Mouse (Mus musculus): ENCODE results near the gene Abtb1. TPM values are rescaled to one million over a fixed set of nuclear protein-coding genes. Genes with fewer than 3 reads are reported as not detected.

Abtb1 gene
- polyA plus RNA-seq, 1 experiment from 2014 or later = 23.9 TPM

GRCm38 (mm10) chr6:88835047-88835446, 6.7 kb downstream of the Abtb1 start:
- Histone ChIP-seq H3K27me3 (replicated peaks; ENCODE audit: control insufficient read depth, insufficient read depth, low read length) (no peaks in the 10 kb centered on the region), H3K4me1 (replicated peaks; ENCODE audit: control insufficient read depth, insufficient read depth, low read length) (no peaks in the 10 kb centered on the region), H3K4me3 (ENCODE audit: low read depth, low read length) (no peak overlapping the region), H3K27ac (ENCODE audit: low read depth, low read length) (no peak overlapping the region), H3K9ac (ENCODE audit: low read depth, low read length) (no peak overlapping the region), H3K36me3 (ENCODE audit: control insufficient read depth, insufficient read depth) (peaks cover 45% of the 10 kb centered on the region), H3K4me2 (replicated peaks; ENCODE audit: low read depth) (no peak overlapping the region), H3K9me3 (ENCODE audit: control insufficient read depth) (no peaks in the 10 kb centered on the region)
- WGBS = 84% methylated on average over 5 of the region's 5 CpGs
- no peak for ATAC-seq
- TF ChIP-seq CTCF (IDR thresholded peaks at IDR 0.05; ENCODE audit: low read depth) = no peak

DNA sequence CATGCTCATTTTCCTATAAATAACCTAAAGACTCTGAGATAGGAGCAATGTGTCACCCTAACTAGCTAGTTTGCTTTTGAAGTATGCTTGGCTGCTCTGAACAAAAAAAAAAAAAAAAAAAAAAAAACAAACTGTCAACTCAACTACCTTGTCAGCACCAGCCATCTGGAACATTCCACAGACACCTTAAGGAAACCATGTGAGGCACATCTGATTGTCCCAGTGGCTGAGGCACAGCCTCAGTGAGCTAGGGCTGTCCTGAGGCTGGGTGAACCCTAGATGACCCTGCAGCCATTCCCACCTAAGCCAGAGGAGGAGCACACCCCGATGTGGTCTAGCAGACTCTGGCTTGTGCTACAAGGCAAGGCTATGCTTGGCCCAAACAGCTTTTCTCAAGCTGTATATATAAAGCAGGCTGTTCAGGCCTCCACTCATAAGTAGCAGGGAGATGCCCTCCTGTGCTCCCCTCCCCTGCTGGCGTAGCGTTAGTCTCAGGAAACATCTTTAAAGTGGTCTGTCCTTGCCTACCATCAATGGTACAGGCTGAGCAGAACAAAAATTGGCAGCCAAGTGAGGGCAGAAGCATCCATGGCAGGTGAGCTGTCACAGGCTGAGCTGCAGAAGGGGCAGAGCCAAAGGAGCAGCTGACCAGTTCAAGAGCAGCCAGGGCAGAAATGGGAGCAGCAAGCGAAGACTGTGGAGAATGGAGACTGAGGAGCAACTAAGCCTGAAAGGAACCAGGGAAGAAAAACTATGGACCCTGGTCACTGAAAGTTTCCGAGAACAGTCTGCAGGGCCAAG, 8.2 kb downstream of the Abtb1 start:
- Histone ChIP-seq H3K4me1 (replicated peaks; ENCODE audit: control insufficient read depth, insufficient read depth, low read length) (no peaks in the 10 kb centered on the region), H3K9ac (ENCODE audit: low read depth, low read length) (no peak overlapping the region), H3K9me3 (ENCODE audit: control insufficient read depth) (no peaks in the 10 kb centered on the region), H3K4me3 (ENCODE audit: low read depth, low read length) (no peak overlapping the region), H3K4me2 (replicated peaks; ENCODE audit: low read depth) (no peak overlapping the region), H3K36me3 (ENCODE audit: control insufficient read depth, insufficient read depth) (peaks cover 33% of the 10 kb centered on the region), H3K27me3 (replicated peaks; ENCODE audit: control insufficient read depth, insufficient read depth, low read length) (no peaks in the 10 kb centered on the region), H3K27ac (ENCODE audit: low read depth, low read length) (no peak overlapping the region)
- no peak for TF ChIP-seq CTCF (IDR thresholded peaks at IDR 0.05; ENCODE audit: low read depth)
- ATAC-seq = no peak
- 73% methylated on average over 5 of the region's 5 CpGs for WGBS

DNA sequence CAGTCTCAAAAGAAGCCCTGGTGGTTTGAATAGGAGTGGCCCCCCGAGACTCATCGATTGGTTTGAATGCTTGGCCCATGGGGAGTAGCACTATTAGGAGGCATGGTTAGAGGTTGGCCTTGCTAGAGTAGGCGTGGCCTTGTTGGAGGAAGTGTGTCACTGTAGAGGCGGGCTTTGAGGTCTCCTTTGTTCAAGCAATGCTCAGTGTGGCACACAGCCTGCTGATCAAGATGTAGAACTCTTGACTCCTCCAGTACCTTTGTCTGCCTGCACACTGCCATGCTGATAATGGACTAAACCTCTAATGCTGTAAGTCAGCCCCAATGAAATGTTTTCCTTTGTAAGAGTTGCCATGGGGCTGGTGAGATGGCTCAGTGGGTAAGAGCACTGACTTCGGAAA, 9.1 kb downstream of the Abtb1 start:
- H3K9me3 ChIP-seq (ENCODE audit: control insufficient read depth) = no peaks in the 10 kb centered on the region
- peaks cover 24% of the 10 kb centered on the region for H3K36me3 ChIP-seq (ENCODE audit: control insufficient read depth, insufficient read depth)
- H3K27ac ChIP-seq (ENCODE audit: low read depth, low read length) = no peak overlapping the region
- H3K9ac ChIP-seq (ENCODE audit: low read depth, low read length) = no peak overlapping the region
- no peaks in the 10 kb centered on the region for H3K4me1 ChIP-seq (replicated peaks; ENCODE audit: control insufficient read depth, insufficient read depth, low read length)
- TF ChIP-seq CTCF (IDR thresholded peaks at IDR 0.05; ENCODE audit: low read depth) = no peak
- WGBS = 79% methylated on average over 5 of the region's 5 CpGs
- no peak for ATAC-seq
- H3K4me2 ChIP-seq (replicated peaks; ENCODE audit: low read depth) = no peak overlapping the region
- H3K4me3 ChIP-seq (ENCODE audit: low read depth, low read length) = no peak overlapping the region
- no peaks in the 10 kb centered on the region for H3K27me3 ChIP-seq (replicated peaks; ENCODE audit: control insufficient read depth, insufficient read depth, low read length)

- TF ChIP-seq CTCF (IDR thresholded peaks at IDR 0.05; ENCODE audit: low read depth) = peak; percentile 94
- peaks cover 16% of the 10 kb centered on the region; the same call in 1 of the 2 replicates for H3K36me3 ChIP-seq (ENCODE audit: control insufficient read depth, insufficient read depth)
- H3K4me2 ChIP-seq (replicated peaks; ENCODE audit: low read depth) = no peak overlapping the region
Measured at GRCm38 (mm10) chr6:88831456-88831855, 10.3 kb downstream of the Abtb1 start.

GRCm38 (mm10) chr6:88830112-88830702, 11.6 kb downstream of the Abtb1 start:
- no peaks in the 10 kb centered on the region for H3K9me3 ChIP-seq (ENCODE audit: control insufficient read depth)
- TF ChIP-seq CTCF (IDR thresholded peaks at IDR 0.05; ENCODE audit: low read depth) = no peak
- H3K4me1 ChIP-seq (replicated peaks; ENCODE audit: control insufficient read depth, insufficient read depth, low read length) = no peaks in the 10 kb centered on the region
- 0 out of 2 replicates have a peak, but pooled peaks cover 8% of the 10 kb centered on the region for H3K36me3 ChIP-seq (ENCODE audit: control insufficient read depth, insufficient read depth)
- ATAC-seq = no peak
- no peak overlapping the region for H3K4me2 ChIP-seq (replicated peaks; ENCODE audit: low read depth)
- no peak overlapping the region for H3K9ac ChIP-seq (ENCODE audit: low read depth, low read length)
- no peaks in the 10 kb centered on the region for H3K27me3 ChIP-seq (replicated peaks; ENCODE audit: control insufficient read depth, insufficient read depth, low read length)
- H3K27ac ChIP-seq (ENCODE audit: low read depth, low read length) = no peak overlapping the region
- 91% methylated on average over 6 of the region's 6 CpGs for WGBS
- no peak overlapping the region for H3K4me3 ChIP-seq (ENCODE audit: low read depth, low read length)

More at GRCm38 (mm10) chr6:88831456-88831855, 10.3 kb downstream of the Abtb1 start:
- Histone ChIP-seq H3K9ac (ENCODE audit: low read depth, low read length) (no peak overlapping the region), H3K4me1 (replicated peaks; ENCODE audit: control insufficient read depth, insufficient read depth, low read length) (no peaks in the 10 kb centered on the region), H3K27ac (ENCODE audit: low read depth, low read length) (no peak overlapping the region), H3K27me3 (replicated peaks; ENCODE audit: control insufficient read depth, insufficient read depth, low read length) (no peaks in the 10 kb centered on the region), H3K9me3 (ENCODE audit: control insufficient read depth) (no peaks in the 10 kb centered on the region), H3K4me3 (ENCODE audit: low read depth, low read length) (no peak overlapping the region)
- peak; percentile 41; the same call in 1 of the 2 replicates for ATAC-seq
- 23% methylated on average over 8 of the region's 8 CpGs for WGBS

DNA sequence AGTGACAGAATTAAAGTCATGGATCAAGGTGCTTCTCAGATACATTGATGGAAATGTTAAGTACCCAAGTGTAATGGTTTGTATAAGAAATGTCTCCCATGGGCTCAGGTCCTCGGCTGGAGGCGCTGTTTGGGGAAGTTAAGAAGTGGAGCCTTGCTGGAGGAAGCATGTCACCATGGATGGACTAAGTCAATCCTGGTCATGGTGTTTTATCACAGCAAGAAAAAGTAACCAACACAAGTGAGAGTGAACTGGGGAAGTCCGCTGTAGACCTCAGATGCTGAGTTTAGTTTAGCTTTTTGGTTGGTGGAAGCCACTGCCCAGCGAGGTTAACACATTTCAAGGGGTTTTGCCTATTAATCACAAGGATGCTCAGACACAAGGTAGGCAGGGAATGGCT, 12.2 kb downstream of the Abtb1 start:
- WGBS = 91% methylated on average over 4 of the region's 4 CpGs
- H3K9me3 ChIP-seq (ENCODE audit: control insufficient read depth) = no peaks in the 10 kb centered on the region
- no peaks in the 10 kb centered on the region for H3K4me1 ChIP-seq (replicated peaks; ENCODE audit: control insufficient read depth, insufficient read depth, low read length)
- H3K4me2 ChIP-seq (replicated peaks; ENCODE audit: low read depth) = no peak overlapping the region
- H3K9ac ChIP-seq (ENCODE audit: low read depth, low read length) = no peak overlapping the region
- H3K27ac ChIP-seq (ENCODE audit: low read depth, low read length) = no peak overlapping the region
- peaks cover 4% of the 10 kb centered on the region; the same call in 1 of the 2 replicates for H3K36me3 ChIP-seq (ENCODE audit: control insufficient read depth, insufficient read depth)
- no peak for ATAC-seq
- TF ChIP-seq CTCF (IDR thresholded peaks at IDR 0.05; ENCODE audit: low read depth) = no peak
- no peaks in the 10 kb centered on the region for H3K27me3 ChIP-seq (replicated peaks; ENCODE audit: control insufficient read depth, insufficient read depth, low read length)
- H3K4me3 ChIP-seq (ENCODE audit: low read depth, low read length) = no peak overlapping the region

Measured in intestine, postnatal 0 days (tissue).